Mouse (Mus musculus) fat pad, adult 2 months (tissue): Measurements from ENCODE around the gene Rabl3.

Experiments
- DNase-seq: peaks from one replicate; pipeline ENCODE4 v3.0.0-alpha.2; 2011; ENCODE audit warnings: low read depth, low spot score; ENCODE audit errors: extremely low read depth

Rabl3 gene

DNA sequence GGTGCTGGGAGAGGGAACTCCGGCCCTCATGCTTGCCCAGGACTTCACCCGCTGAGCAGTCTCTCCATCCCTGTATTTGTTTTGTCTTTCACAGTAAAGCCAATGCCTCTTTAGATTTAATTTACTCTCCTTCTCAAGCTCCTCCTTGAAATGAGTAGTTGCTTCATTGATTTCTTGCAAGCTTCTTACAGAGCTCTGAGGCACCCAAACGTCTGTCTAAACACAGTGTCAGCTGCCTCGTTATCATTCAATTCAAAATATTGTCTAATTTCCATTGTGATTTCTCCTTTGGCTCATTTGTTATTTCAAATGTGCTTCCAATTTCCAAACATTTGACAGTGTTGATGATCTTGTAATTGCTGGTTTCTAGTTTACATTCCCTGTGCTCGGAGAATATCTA lies 6.6 kb downstream of the Rabl3 start:
- DNase-seq: no peak

GRCm38 (mm10) chr16:37550266-37550665 lies 10.6 kb downstream of the Rabl3 start:
- no peak for DNase-seq

- no peak for DNase-seq
Measured at GRCm38 (mm10) chr16:37550981-37551380, 11.3 kb downstream of the Rabl3 start.

GRCm38 (mm10) chr16:37552824-37553223 lies 13.1 kb downstream of the Rabl3 start:
- DNase-seq: no peak

GRCm38 (mm10) chr16:37562414-37562813 lies 22.7 kb downstream of the Rabl3 start:
- no peak for DNase-seq

DNA sequence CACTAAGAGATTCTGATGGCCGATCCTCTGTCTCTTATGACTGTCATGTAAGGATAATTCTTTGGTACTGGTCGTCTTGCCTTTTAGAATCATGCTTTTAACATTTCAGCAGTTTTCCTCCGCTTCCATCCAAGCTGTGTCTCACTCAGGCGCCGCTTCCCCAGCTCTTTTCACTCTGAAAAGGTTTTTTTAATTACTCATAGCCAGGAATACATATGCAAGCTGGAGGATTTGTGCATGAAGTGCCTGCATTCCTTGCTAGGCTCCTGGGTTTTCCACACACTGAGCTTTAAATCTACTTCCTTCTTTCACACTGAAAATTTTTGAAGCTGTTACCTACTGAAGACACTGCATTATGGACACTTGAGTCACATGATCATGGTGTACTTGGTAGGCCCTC lies 23.3 kb downstream of the Rabl3 start:
- no peak for DNase-seq

- no peak for DNase-seq
Measured at GRCm38 (mm10) chr16:37565117-37565516, 25.4 kb downstream of the Rabl3 start.

- no peak for DNase-seq
Measured at GRCm38 (mm10) chr16:37566107-37566506, 26.4 kb downstream of the Rabl3 start.

GRCm38 (mm10) chr16:37567113-37568050 lies 27.7 kb downstream of the Rabl3 start:
- no peak for DNase-seq

DNA sequence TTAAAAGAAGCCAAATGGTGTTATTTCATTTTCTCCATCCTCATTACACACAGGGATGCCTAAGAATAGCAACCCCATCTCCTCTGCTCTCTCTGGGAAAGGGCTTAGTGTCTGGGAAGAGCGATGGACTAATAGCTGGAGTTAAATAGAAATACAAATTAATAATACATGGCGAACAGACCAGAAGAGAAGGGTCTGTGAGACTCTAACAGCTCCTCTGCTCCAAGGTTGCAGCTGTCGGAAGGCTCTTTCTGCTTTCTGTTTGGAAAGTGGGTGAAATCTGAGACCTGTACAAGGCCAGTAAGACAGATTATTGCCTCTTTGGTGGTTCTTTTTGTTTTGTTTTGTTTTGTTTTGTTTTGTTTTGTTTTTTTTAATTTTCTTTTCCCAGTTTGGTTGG lies 31.9 kb downstream of the Rabl3 start:
- no peak for DNase-seq

GRCm38 (mm10) chr16:37572117-37572754 lies 32.6 kb downstream of the Rabl3 start:
- DNase-seq: no peak

DNA sequence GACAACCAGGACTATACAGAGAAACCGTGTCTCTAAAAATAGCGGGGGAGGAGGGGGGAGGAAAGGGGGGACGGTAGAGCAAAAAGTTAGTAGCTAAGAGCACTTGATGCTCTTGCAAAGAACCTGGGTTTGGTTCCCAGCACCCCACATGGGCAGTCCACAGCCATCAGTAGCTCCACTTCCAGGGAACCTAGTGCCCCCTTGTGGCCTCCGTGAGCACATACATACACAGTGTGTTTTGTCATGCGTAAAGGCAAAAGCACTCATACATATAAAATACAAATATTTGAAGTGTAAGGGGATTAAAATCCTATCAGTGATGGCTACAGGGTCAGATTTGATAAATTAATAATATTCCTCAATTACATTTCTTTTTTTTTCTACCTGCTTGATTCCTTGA lies 33.4 kb downstream of the Rabl3 start:
- DNase-seq: no peak

DNA sequence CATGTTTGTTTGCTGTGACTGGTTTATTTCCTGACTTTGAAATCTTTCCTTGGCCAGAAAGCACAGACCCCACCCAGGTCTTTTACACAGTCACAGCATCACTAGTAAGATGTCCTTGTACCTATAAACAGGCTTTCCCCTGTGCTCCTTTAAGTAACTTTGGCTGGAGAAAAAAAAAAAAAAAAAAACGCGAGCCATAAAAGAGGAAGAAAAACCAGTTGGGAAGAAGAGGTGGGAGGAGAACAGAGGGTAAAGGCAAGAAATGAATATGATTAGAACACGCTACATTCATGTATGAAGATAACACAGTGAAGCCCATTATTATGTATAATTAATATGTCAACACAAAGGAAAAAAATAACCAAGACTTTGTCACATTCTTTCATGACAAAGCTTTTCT lies 35.6 kb downstream of the Rabl3 start:
- DNase-seq: no peak

GRCm38 (mm10) chr16:37579591-37579990 lies 39.9 kb downstream of the Rabl3 start:
- DNase-seq: no peak

GRCm38 (mm10) chr16:37579994-37580393 lies 40.3 kb downstream of the Rabl3 start, which contains the start of gene Hgd:
TSS of gene Hgd (plus strand) at chr16:37580153.
- no peak for DNase-seq

GRCm38 (mm10) chr16:37580651-37581050 lies 41.0 kb downstream of the Rabl3 start:
- no peak for DNase-seq

- DNase-seq: no peak
Measured at GRCm38 (mm10) chr16:37581901-37582300, 42.2 kb downstream of the Rabl3 start.

GRCm38 (mm10) chr16:37583306-37583705 lies 43.6 kb downstream of the Rabl3 start:
- DNase-seq: no peak

GRCm38 (mm10) chr16:37583801-37584200 lies 44.1 kb downstream of the Rabl3 start:
- DNase-seq: no peak

- no peak for DNase-seq
Measured at GRCm38 (mm10) chr16:37584218-37585035, 44.7 kb downstream of the Rabl3 start.

DNA sequence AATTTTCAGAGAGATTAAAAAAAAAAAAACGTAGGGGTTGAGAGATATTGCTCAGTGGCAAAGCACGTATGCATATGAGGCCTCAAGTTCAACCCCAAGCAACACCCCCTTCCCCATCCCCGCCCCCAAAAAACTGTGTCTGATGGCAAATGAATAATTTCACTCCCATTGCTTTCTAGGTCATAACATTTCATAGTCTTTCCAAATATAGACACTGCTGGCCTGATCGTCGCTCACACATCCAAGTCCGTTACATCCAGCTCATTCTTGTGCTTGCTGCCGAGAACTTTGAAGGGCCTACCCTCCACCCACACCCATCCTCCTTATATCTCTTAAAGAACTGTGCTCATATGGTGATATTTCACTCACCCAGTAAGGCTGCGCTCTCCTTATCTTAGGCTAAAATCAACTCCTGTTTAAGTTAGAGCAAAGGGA lies 45.5 kb downstream of the Rabl3 start:
- DNase-seq: no peak
